Mouse (Mus musculus) c-Kit-positive CD71-negative TER-119-negative erythroid progenitor cells, embryonic 14.5 days (primary cell): ENCODE data around the gene P2rx3.

Experiments used
- DNase-seq: peaks from one replicate; pipeline ENCODE4 v3.0.0-alpha.2; 2013; ENCODE audit warnings: low read depth

P2rx3 gene

GRCm38 (mm10) chr2:85043623-85044022, 6.4 kb upstream of the P2rx3 start:
- DNase-seq, result no peak

- no peak for DNase-seq
Measured at GRCm38 (mm10) chr2:85038336-85038735, 1.1 kb upstream of the P2rx3 start.

GRCm38 (mm10) chr2:85036507-85037046, 685 bp downstream of the P2rx3 start:
- no peak for DNase-seq

GRCm38 (mm10) chr2:85034169-85034568, 3.1 kb downstream of the P2rx3 start:
- DNase-seq, result no peak

GRCm38 (mm10) chr2:85033121-85033520, 4.1 kb downstream of the P2rx3 start:
- DNase-seq, result no peak

DNA sequence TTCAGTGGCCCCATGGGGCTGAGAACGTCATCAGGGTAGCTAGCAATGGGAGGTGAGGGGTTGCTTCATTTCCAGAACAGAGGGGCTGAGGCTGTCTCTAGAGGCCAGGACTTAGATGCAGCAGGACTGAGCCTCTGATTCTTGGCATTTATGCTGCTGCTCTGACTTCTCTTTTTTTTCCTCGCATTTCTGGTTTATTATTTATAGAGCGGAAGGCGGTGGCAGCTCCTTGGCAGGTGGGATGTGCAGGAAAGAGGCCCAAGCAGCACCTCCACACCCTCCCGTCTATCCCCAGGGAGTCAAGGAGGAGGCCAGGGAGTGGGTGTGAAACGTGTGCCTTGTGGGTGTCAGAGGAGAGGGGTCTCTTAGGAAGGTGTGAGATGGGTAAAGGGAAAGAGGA, 6.3 kb downstream of the P2rx3 start:
- no peak for DNase-seq

DNA sequence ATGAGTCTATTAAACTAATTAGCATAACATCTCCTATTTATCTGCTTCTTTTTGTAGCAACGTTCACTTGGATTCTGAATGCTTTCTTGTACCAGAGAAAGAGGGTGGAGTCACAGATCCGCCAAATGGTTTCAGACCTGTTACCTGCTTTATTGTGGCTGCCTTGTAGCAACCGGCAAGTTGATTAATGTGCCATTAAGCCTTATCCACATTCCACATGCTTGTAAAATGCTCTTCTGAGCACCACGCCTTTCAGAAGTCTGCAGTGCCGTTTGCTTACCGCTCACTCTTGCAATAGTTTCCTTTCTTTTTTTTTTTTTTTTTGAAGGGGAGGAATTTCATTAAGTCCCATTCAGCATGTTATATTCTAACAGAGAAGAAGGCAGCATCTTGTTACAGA, 7.4 kb downstream of the P2rx3 start:
- DNase-seq, result no peak

GRCm38 (mm10) chr2:85027281-85027680, 10.0 kb downstream of the P2rx3 start:
- no peak for DNase-seq

GRCm38 (mm10) chr2:85026178-85026577, 11.1 kb downstream of the P2rx3 start:
- no peak for DNase-seq

DNA sequence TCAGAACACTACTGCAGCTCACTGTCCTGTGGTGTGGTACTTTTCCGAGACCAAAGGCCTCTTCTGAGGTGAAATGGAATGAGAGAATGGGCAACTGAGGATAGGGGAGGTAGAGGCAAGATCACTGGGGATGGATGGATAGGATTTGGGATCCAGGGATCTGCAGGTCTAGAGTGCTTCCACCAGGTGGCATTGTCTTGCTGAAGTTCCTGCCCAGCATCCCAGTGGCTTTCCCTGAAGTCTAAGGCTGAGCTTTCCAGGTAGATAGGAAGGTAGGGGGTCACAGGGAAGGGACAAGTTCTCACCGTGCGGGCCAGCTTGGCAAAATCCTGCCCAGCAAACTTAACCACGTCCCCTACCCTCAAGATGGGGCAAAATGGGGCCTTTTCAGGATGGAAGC, 15.2 kb downstream of the P2rx3 start:
- DNase-seq, result no peak

DNA sequence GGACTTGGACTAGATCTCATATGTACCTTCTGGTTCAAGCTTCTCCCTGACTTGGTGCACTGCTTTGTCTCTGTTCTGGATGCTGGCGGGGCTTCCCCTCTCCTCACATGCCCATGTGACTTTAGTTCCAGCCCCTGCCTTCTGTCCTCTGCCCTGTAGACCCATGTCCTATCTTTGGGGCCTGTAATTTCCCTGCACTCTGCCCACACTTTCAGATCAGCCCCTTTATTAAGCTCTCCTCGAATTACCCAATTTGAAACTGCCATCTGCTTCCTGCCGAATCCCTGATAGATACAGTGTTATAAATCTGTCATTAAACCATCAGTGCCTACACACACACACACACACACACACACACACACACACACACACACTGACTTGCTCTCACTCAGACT, 22.7 kb downstream of the P2rx3 start:
- DNase-seq, result no peak

- no peak for DNase-seq
Measured at GRCm38 (mm10) chr2:85013826-85014587, 23.3 kb downstream of the P2rx3 start.

- DNase-seq, result no peak
Measured at GRCm38 (mm10) chr2:85012679-85013078, 24.6 kb downstream of the P2rx3 start.

DNA sequence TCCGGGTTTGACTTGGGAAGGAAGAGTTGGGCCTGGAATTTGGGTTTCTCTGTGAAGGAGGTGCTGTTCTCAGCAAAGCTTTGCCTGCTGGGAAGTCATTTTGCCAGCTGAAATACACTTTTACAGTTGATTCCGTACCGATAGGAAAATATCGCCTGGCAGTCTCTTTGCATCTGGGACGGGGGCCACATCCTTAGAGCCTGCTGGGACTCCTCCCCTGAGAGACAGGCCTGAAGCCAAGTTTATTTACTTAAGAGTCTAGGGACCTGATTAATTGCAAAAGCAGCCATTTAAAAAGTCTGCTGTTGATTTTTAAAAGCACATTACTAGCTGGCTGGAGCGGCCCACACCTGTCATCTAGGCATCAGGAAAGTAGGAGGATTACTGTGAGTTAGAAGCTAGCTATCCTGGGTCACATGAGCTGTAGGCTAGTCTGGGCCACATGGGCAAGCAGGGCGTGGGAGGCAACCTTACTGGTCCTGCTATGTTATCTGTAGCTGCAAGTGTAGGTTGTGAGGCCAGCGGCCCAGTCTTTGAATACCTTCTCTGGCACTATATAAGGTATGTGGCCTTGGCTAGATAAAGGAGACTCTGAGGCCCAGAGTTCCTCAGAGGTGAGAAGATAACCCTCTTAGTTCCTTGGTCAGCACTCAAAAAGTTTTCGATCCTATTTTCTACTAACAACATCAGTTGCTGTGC, 25.2 kb downstream of the P2rx3 start:
- DNase-seq, result no peak

GRCm38 (mm10) chr2:85009212-85009611, 28.1 kb downstream of the P2rx3 start:
- no peak for DNase-seq

DNA sequence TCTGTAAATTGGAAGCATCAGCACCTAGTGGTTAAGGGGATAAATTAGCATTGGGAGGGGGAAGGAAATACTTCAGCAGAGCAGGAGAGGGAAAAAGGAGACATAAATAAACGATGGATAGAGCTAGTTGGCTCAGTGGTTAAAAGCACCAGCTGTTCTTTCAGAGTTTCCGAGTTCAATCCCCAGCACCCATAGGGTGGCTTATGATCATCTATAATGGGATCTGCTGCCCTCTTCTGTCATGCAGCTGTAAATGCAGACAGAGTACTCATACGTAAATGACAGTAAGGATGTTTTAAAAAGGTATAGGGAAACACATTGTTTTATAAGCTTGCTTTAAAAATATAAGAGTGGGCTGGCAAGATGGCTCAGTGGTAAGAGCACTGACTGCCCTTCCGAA, 29.5 kb downstream of the P2rx3 start:
- no peak for DNase-seq

DNA sequence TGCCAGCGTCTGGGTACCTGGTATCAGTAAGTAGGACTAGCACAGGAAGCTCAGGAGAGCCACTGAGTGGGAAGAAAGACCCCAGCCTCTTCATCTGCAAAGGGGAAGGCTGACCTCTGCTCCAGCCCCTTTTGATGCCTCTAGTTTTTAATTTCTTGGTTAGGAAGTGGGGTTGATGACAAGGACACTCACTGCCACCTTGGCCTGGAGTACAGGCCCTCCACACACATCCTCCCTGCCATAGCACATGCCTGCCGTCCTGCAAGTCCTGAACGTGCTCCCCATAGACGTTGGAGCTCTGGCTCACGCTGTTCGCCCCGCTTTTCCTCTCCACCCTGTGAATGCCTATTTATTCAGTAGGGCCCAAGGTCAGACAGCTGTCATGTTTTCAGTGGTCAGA, 30.7 kb downstream of the P2rx3 start:
- DNase-seq, result no peak

DNA sequence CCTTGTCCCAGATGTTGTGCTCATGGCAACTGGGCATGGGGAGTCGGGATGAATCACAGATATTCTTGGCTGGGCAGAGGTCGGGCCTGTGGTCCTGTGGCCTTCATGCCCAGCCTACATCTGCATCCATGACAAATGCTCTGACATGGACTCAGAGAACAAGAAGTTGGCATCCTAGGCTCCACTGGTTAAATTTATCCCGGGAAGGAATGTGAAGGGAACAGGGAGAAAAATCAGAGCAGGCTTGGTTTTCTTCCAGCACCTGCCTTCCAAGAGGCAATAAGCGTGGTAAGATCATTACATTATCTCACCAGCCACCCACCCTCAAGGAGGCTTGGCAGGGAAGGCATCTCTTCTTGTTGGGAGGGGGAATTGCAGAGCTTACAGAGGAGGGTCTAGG, 32.9 kb downstream of the P2rx3 start:
- DNase-seq, result no peak

DNA sequence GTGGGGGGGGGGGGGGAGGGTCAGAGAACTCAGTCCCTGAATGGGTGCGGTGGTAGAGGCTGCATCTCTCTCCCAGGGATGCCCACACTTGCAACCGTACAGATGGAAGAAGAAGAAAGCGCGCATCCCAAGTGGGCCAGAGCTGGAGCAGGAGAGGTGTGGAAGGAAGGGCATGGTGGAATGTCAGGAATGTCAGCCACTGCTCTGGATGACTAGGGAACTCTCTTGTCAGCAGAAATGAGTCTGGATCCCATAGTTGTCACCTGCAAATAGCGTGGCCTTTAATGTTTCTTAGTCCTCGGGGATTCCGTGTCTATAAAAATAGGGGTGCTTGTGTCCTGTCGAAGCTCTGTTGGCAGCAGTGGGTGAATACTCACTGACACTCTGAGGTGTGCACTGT, 34.7 kb downstream of the P2rx3 start:
- no peak for DNase-seq

DNA sequence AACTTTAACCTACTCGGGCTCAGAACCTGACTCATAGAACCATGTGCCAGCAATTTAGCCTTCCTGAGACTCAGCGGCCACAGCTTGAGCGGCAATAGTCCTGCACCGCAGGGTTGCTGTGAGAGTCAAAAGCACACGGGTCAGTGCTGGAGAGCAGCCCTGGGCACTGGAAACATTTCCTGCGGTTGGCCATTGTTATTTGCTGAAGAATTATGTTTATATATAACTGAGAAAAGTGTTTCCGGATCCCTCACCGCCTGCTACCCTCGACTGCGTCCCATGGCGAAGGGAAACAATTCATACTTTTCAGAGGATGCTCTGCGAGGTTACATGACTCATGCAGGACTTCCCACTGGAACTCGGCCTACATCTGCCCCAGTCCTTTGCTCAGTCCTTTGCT, 35.8 kb downstream of the P2rx3 start:
- no peak for DNase-seq

- DNase-seq, result no peak
Measured at GRCm38 (mm10) chr2:84999486-85000181, 37.6 kb downstream of the P2rx3 start.

- DNase-seq, result no peak
Measured at GRCm38 (mm10) chr2:84996376-84996775, 40.9 kb downstream of the P2rx3 start.

GRCm38 (mm10) chr2:84987930-84988329, 49.3 kb downstream of the P2rx3 start, which contains the start of gene Prg3:
TSS of gene Prg3 (plus strand) at chr2:84988215.
- no peak for DNase-seq
